Mouse (Mus musculus) G1E-ER4 (cell line): ENCODE measurements around the gene Tmem45a2. TPM values are rescaled to one million over a fixed set of nuclear protein-coding genes. Genes with fewer than 3 reads are reported as not detected.

Source experiments
- GATA1 ChIP-seq: IDR thresholded peaks from one replicate; pipeline ENCODE4 v1.8.0; 2012; ENCODE audit warnings: low read length, inconsistent platforms
- polyA plus RNA-seq: library from polyadenylated mRNA; stranded (reverse); fragments of >175 nt; gene quantifications from 2 replicates; pipeline ENCODE4 v1.2.3, GENCODE M21; 2012

Gene Tmem45a2
- polyA plus RNA-seq: not detected in 2 replicates

DNA sequence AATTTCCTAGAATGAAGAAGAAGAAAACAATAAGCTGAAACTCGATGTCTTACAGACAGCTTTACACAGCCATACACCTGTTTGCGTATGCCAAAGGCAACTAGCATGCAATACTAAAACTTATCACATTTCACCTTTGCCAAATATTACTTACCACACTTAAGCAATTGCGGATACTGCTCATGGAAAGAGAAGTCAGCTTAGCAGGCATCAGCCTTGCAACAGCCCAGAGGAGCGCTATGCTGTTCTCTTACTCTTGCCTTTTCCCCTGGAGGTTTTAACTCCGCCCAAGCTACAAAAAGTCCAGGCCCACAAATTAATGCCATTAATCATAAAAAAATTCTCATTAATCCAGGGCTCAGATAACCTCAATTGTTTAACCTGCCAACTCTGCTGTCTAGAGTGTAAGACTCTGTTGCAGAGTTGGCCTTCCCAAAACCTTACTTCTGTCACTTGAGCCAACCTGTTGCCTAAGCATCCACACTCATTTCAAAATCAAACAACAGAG is at the start of gene Tmem45a2:
Tmem45a2 (minus strand) TSS at position 241 of the 508 bp plus-strand sequence.
- no peak for TF ChIP-seq GATA1

DNA sequence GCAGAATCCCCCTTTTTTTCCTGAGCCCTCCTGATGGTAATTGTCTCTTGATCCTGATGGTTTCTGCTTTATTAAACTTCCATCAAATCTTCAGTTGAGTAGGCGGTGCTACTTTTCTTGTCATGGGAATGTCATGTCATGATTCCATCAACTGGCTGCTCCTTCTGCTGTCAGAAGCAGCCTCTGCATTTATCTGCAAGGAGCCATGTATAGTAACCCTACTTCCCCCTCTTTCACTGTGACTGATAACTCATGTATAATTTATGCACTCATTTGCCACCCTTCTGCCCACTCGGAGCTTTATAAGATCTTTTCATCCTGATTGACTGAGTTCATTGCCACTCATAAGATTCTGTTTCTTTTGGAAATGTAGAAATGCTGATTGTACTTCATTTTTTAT is 46.4 kb upstream of the Tmem45a2 start:
- TF ChIP-seq GATA1: no peak

DNA sequence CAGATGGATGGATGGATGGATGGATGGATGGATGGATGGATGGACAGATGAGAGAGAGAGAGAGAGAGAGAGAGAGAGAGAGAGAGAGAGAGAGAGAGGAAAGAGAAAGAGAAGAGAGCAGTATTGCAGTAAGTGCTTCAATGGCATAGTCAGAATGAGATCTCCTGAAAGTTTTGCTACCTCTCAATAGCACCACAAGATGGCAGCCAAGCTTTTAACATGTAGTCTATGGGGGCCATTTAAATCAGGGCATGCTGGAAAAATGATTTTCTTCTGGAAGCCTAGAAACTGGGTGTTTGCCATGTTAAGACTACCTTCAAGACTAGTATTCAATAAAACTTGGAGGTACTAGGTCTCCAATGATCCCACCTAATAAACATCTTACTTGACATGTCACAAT is 44.9 kb upstream of the Tmem45a2 start:
- no peak for TF ChIP-seq GATA1

DNA sequence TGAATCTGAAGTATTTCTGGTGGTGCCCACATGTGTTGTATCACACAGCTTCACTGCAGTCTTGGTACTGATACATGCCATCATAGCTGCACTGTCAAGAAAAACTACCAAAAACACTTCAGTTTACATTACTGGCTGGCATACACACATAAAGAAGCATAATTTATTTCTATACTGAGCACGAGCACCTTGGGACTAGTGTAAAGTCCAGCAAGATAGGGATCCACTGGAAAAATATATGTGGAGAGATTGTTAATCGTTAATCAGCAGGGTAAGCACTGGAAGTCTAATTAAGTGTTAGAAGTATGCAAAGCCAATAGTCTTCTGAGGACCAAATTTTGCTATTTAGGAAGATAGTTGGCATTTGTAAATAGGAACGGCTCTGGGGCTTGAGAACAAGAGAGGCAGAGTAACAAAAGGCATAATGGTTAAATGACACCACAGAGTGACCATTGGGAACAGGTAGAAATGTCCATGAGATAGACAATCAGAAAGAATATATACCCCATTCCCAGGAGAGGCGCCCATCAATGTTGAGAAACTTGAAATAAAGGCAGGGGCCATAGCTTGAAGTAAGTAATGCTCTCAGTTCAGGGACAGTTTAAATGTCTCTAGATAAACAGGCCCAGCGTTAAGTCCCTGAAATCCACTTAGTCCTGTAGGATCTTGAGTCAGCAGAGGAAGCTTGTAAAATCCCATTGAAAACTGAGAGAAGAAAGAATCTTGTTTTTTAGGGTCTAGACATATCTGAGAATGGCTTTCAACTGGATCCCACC is 35.2 kb upstream of the Tmem45a2 start:
- no peak for TF ChIP-seq GATA1

DNA sequence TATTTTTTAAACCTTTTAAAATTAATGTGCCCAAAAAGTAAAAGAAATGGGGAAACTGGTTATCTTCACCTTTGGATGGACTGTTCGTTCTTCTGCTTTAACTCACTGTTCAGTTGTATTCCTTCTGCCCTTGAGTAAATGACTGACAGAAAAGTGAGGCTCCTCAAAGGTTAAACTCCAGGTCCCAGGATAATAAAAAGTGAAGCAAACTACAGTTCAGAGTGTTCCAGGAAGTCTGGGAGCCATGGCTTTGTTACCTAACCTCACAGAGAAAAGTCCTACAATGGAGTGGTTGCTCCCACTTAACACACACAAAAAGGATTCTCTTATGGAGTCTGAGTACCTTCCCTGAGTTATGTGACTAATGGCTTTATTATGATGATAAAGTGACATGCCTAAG is 30.0 kb upstream of the Tmem45a2 start:
- no peak for TF ChIP-seq GATA1

DNA sequence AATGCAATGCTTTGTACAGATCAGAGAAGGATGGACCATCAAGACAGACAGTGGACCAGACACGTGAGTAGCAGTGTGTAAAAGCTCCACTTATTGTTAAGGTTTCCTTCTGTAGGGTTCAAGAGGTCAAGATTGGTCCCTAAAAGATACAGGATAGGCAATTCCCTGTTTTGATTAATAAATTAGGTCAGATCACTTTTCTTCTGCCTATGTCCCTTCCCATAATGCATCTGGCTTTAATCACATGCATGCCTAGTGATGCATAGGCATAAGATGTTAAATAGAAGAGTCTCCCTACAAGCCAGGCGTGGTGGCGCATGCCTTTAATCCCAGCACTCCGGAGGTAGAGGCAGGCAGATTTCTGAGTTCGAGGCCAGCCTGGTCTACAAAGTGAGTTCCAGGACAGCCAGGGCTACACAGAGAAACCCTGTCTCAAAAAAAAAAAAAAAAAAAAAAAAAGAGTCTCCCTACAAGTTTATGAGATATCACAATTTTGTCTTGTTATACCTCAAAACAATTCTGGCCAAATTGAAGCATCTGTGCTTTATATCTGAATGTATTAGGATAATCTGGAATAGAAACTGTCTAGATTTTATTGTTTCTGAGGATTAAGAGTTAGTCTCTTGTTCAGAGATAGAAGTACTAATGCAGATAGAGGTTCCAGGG is 28.5 kb upstream of the Tmem45a2 start:
- TF ChIP-seq GATA1: no peak

DNA sequence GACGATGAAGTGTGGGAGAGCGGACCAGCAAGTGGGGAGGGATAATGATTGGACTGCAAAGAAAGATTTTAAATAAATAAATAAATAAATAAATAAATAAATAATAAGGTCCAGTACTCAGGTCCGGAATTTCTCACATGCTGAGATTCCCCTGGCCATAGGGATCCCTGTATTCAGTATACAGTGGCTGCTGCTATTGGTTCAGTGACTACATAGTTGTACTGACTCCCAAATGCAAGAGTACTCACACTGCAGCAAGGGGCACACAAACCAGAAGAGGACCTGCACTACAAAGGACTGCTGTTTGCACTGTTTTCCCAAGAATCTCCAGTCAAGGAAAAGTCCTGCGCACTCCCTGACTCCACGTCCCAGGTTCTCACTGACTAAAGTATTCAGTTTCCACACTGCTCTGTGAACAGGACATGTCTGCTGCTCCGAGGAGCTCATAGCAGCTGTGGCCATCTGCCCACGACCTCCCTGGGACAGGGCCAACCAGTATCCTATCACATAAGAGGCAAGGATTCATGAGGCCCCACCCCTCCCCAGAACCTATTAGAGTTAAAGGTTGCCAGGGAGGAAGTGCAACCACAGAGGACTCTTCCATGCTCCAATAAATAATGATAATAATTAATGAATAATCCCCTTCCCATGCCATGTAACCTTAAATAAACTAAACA is 27.4 kb upstream of the Tmem45a2 start:
- TF ChIP-seq GATA1: no peak

DNA sequence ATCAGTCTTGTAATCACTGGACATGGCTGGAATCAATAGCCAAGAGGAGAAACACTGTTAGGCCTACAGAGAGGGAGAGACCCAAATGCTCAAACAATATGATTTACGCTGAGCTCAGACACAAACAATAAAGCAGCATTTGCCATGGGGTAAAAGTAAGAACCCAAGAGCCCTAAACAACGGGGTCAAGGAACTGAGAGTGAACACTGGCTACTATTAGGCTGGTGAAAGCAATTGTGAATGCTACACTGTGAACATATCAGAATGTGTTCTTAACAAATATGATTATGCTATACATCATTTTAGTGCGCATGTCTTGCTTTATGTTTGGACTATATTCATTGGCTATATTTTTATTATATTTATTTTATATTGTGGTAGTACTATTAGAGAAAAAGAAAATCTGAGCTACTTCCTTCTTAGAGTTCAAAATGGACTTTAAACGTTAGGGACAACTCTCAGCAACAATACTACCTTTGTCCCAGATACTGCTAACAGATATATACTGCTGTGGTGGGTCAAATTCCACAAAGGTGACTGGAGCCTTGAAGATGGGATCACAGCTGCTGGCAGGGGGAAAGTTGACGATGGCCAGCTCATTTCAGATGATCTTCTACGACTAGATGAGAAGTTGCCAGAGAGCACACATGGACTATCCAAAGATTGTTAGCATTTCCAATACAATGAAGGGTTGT is 21.9 kb upstream of the Tmem45a2 start:
- TF ChIP-seq GATA1: no peak

DNA sequence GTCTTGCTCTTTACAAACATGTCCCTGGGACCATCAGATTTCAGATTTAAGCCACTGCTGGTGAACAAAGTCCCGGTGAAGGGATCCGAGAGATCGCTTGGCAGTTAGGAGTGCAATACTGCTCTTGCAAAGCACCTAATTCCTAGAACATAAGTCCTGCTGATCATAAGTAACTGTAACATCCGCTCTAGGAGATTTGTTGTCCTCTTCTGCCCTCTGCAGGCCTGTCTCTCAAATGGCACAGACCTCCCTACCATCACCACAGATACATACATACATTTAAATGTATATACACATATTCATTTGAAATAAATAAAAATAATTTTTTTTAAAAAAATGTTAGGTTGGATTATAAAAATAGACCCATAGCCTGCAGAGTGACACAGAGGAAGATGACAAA is 21.3 kb upstream of the Tmem45a2 start:
- no peak for TF ChIP-seq GATA1

DNA sequence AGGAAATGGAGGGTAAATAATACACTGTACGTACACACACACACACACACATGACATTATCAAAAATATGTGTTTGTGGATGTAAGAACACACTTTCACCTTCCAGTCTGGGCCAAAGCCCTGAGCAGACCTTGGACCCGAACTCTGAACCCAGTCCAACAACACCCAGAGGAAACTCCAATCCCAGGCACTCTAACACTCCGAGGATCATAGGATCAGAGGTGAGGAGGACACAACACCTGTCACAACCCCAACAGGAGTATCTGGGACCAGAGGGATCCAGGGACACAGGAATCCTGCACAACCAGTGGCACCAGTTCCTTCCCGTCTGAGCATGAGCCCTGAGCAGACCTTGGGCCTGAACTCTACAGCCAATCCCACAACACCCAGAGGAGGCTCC is 8.4 kb upstream of the Tmem45a2 start:
- no peak for TF ChIP-seq GATA1

DNA sequence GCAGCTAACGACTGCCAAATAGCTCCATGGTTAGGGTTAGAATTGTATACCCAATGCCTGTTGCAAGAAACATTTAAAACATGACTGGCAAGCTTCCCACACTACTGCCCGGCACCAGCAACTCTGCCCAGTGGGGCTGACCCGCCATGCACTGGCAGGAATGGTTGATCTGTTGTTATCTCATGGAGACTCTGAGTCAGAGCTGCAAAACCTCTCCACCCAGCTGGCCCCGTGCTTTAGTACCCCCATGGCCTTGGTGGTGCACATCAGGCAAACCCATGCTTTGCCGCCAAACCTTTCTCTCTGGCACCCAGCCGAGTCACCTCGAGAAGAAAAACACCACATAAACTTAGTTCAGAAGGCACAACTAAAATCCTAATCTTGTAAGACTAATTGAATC is 4.8 kb upstream of the Tmem45a2 start:
- no peak for TF ChIP-seq GATA1

DNA sequence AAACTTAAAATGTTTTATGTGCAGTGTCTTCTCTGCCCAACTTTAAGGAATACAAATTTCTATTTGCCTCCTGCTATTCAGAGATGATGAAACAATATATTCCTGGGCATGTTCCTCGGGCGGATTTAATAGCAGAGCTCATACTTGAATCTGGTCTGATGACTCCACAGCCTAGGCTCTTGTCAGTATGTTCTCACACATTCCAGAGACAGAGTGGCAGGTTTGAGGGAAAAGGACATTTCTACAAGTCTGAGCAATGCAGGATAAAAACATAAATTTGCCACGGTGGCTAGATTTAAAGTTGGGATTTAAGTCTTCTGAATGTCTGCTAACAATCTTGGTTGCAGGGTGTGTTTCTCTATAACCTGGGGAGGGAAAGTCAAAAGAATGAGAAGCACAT is 9.1 kb downstream of the Tmem45a2 start:
- no peak for TF ChIP-seq GATA1

DNA sequence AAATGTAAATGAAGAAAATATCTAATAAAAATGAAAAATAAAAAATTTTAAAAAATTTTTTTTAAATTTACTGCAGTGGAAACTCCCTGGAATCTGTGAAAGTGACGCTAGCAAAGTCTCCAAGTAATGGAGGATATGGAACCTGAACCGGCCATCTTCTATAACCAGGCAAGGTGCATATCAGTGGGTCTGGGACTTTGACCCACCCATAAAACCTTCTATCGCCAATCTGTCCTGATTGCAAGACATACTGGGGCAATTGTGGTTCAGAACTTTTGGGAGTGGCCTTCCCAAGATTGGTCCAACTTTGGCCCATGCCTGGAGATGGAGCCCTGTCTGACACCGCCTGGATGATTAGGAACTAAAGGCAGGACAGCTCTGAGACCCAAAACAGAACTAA is 14.2 kb downstream of the Tmem45a2 start:
- no peak for TF ChIP-seq GATA1

DNA sequence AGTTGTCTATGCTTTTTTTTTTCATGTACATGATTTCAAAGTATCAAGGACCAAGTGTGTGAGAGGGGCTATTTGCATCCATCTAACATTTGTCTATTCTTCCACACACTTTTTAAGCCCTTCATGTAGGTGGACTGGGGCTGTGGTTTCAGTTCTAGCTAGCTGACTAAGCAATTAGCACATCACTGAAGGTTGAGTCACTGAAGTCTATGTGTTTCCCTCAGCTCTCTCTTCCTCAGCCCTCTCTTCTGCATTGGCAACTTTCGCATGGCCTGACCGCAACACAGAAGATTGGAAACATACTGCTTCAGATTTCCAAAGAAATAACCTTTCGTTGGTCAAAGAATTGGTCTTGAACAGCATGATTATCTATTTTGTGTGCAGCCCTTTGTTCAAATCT is 21.2 kb downstream of the Tmem45a2 start:
- TF ChIP-seq GATA1: no peak

DNA sequence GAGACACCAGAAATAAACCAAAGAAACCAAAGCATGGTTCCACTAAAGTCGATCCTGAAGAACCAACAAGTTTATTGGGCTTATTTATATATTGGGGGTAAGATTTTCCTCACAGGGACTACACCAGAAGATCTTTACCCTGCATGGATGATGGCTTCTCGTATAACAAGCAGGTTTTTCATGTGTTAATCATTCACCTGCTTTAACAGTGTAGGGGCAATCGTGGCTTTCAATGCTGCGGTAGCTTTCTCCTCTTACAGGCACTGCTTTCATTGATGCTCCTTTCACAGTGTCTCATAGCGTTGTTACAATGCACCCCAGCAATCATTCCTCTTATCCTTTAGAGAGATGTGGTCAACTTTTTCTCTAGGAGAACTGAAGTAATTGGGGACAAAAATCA is 32.6 kb downstream of the Tmem45a2 start:
- TF ChIP-seq GATA1: no peak
